Mouse (Mus musculus) forebrain, embryonic 14.5 days (tissue): ENCODE data around the gene Polrmt. TPM values are rescaled to one million over a fixed set of nuclear protein-coding genes. Genes with fewer than 3 reads are reported as not detected.
"Not testable (repeated sequence)": the region's sequence is repeated elsewhere in the genome, so short reads cannot be mapped to it uniquely, and the experiment has no call there.

Experiments used
- ATAC-seq: fragments of 200-750 bp; cut with Nextera tagmentation; 2 replicates; pipeline ENCODE4 v1.8.0; 2017; ENCODE audit warnings: mild to moderate bottlenecking, moderate library complexity
- DNase-seq: peaks from one replicate; pipeline ENCODE4 v3.0.0-alpha.2; 2015; ENCODE audit warnings: low spot score
- H3K27ac ChIP-seq: fragments of 300-500 bp; sonication (generic); 2 replicates; pipeline ENCODE4 v1.5.1; 2014; ENCODE audit warnings: low read depth, mild to moderate bottlenecking, control low read depth, low read length, moderate library complexity
- H3K27me3 ChIP-seq: fragments of 300-500 bp; sonication (generic); replicated peaks from 2 replicates; pipeline ENCODE4 v1.6.1; 2014; ENCODE audit warnings: low read length, control low read depth, mixed read lengths; ENCODE audit not compliant: control insufficient read depth, insufficient read depth
- H3K36me3 ChIP-seq: fragments of 300-500 bp; sonication (generic); 2 replicates; pipeline ENCODE4 v1.6.1; 2014; ENCODE audit warnings: low read length, control low read depth; ENCODE audit not compliant: control insufficient read depth, insufficient read depth
- H3K4me1 ChIP-seq: fragments of 300-500 bp; sonication (generic); 2 replicates; pipeline ENCODE4 v1.6.1; 2014; ENCODE audit warnings: antibody characterized with exemption, low read length, control low read depth; ENCODE audit not compliant: control insufficient read depth, insufficient read depth
- H3K4me2 ChIP-seq: fragments of 300-500 bp; sonication (generic); 2 replicates; pipeline ENCODE4 v1.6.1; 2014; ENCODE audit warnings: mild to moderate bottlenecking, control low read depth, low read length
- H3K4me3 ChIP-seq: fragments of 300-500 bp; sonication (generic); 2 replicates; pipeline ENCODE4 v1.5.1; 2014; ENCODE audit warnings: low read depth, low read length, control low read depth
- H3K9ac ChIP-seq: fragments of 300-500 bp; sonication (generic); 2 replicates; pipeline ENCODE4 v1.6.1; 2014; ENCODE audit warnings: mild to moderate bottlenecking, low read length, control low read depth, moderate library complexity
- H3K9me3 ChIP-seq: fragments of 300-500 bp; sonication (generic); replicated peaks from 2 replicates; pipeline ENCODE4 v1.6.1; 2016; ENCODE audit warnings: low read length, control low read depth, mixed read lengths; ENCODE audit not compliant: control insufficient read depth
- WGBS: fragments of 180-500 bp; shearing (Covaris S2); extraction: QIAGEN DNeasy Blood & Tissue Kit; methylation state at CpG from one replicate; pipeline ENCODE4 v1.1.7; 2014; 5-methylcytosine and 5-hydroxymethylcytosine counted together
- polyA plus RNA-seq: library from polyadenylated mRNA; unstranded; fragments of >200 nt; fragmentation: Nextera tagmentation; extraction: Ambion mirVana; gene quantifications from 2 replicates; pipeline ENCODE4 v1.2.1, GENCODE M21; 2014

The Polrmt gene
- polyA plus RNA-seq, 1 experiment from 2014 or later: 32.1 TPM

DNA sequence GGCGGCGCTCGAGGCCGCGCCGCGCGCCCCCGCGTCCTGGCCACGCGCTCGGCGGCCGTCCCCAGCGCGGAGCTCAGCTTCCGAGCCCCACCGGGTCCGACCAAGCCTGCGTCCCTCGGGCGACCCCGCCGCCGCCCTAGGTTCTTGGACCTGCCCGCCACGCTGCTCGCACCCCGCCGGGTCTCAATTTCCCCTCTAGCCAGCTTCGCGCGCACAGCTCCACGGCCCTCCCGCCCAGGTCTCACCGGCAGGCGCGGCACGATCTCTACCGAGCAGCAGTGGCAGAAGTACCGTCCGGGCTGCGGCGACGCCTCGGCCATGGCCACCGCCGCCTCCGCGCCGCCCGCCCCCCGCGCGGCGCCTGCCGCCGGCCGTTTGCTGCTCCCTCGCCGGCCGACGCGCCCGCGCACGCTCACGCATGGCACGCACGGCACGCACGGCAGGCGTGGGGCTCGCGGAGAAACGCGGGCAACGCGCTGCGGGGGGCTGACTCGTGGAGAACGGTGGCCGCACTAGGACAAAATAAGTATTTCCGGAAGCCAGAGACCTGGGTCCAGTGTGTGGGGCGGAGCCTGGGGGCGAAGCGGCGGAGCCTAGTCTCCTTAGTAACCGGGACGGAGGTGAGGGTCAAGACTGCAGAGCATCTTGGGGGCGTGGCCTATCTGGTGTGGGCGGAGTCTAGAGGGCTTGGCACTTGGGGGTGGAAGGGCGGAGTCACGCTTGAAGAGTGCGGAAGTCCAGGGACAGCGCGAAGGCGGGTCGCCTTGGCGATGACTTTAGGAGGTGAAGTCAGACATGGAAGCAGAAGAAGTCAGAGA lies 20.3 kb upstream of the Polrmt start, which contains the start of gene Rnf126:
TSS of gene Rnf126 (minus strand) at position 445 of the 818 bp plus-strand sequence.
- DNase-seq: peak; percentile 98
- peaks cover 9% of the 10 kb centered on the region for H3K36me3 ChIP-seq
- WGBS: under 1% methylated on average over 74 of the region's 101 CpGs

DNA sequence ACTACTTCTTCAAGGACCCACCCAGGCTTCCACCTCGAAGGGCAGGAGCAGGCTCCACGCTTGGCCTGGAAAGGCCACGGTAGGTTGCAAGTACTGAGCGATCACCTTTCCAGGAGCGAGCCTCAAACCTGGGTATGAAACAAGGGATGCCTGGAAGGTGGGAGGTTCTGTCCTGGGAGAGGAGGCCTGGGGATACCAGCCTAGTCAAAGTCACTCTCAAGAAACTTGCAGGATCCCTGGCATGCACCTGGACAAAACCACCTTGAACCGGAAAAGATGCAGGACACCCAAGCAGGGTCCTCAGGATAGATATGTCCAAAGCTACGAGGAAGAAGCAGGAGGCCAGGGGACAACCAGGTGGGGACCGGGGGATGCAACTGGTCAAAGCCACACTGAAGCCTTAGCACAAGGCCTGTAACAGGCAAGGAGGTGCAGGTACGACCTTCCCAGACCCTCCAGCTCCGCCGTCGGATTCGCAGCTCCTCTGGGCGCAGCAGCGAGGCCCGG lies 19.7 kb upstream of the Polrmt start:
- Histone ChIP-seq H3K4me2 (peak overlapping the region; percentile 80), H3K36me3 (peaks cover 15% of the 10 kb centered on the region), H3K4me1 (peaks cover 14% of the 10 kb centered on the region), H3K9ac (peak overlapping the region; percentile 96), H3K9me3 (no peaks in the 10 kb centered on the region), H3K27ac (peak overlapping the region; percentile 90; the same call in 1 of the 2 replicates), H3K4me3 (peak overlapping the region; percentile 94), H3K27me3 (no peaks in the 10 kb centered on the region)
- DNase-seq: no peak
- 14% methylated on average over 9 of the region's 16 CpGs for WGBS
- no peak for ATAC-seq

More for the DNA sequence above, 20.3 kb upstream of the Polrmt start, which contains the start of gene Rnf126:
- peak within 1 kb of the TSS; percentile 90 for H3K27ac ChIP-seq
- ATAC-seq: peak; percentile 90
- H3K27me3 ChIP-seq: no peaks in the 10 kb centered on the region
- H3K4me1 ChIP-seq: peaks cover 14% of the 10 kb centered on the region
- peak within 1 kb of the TSS; percentile 94 for H3K4me3 ChIP-seq
- H3K9ac ChIP-seq: peak within 1 kb of the TSS; percentile 96
- H3K4me2 ChIP-seq: peak within 1 kb of the TSS; percentile 80
- no peaks in the 10 kb centered on the region for H3K9me3 ChIP-seq

DNA sequence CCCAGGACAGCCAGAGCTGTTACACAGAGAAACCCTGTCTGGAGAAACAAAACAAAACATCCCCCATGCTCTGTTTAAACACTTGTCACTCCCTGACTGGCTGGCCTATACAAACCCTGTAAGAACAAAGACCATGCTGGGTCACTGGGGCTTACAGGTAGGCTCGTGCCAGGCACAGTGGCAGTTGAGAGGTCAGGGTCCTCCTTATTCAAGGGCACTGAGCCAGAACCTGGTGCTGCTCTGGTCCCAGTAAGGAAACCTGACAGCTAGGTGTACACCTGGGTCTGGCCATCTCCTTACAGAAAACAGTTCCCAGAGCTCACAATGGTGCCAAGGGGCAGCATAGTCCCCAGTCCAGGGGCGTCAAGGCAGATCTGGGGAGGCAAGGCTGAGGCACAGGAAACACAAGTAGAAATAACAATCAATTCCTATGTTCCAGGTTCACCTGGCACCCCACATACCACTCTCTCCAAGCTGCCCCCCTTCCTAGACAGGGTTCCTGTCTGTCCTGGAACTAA lies 18.9 kb upstream of the Polrmt start:
- no peaks in the 10 kb centered on the region for H3K9me3 ChIP-seq
- DNase-seq (no peak), ATAC-seq (no peak)
- peaks cover 23% of the 10 kb centered on the region for H3K36me3 ChIP-seq
- H3K27me3 ChIP-seq: no peaks in the 10 kb centered on the region
- H3K27ac ChIP-seq: no peak overlapping the region
- H3K9ac ChIP-seq: peak overlapping the region; percentile 96
- peaks cover 14% of the 10 kb centered on the region for H3K4me1 ChIP-seq
- H3K4me3 ChIP-seq: peak overlapping the region; percentile 94
- peak overlapping the region; percentile 80 for H3K4me2 ChIP-seq
- 71% methylated on average over 2 of the region's 2 CpGs for whole genome bisulfite sequencing

GRCm38 (mm10) chr10:79764234-79764633 lies 17.9 kb upstream of the Polrmt start:
- Histone ChIP-seq H3K9me3 (no peaks in the 10 kb centered on the region), H3K9ac (peak overlapping the region; percentile 14; the same call in 1 of the 2 replicates), H3K27ac (no peak overlapping the region), H3K4me1 (peaks cover 14% of the 10 kb centered on the region), H3K36me3 (peaks cover 27% of the 10 kb centered on the region), H3K27me3 (no peaks in the 10 kb centered on the region), H3K4me2 (no peak overlapping the region), H3K4me3 (no peak overlapping the region)
- WGBS: 85% methylated on average over 7 of the region's 7 CpGs
- DNase-seq (no peak), ATAC-seq (no peak)

DNA sequence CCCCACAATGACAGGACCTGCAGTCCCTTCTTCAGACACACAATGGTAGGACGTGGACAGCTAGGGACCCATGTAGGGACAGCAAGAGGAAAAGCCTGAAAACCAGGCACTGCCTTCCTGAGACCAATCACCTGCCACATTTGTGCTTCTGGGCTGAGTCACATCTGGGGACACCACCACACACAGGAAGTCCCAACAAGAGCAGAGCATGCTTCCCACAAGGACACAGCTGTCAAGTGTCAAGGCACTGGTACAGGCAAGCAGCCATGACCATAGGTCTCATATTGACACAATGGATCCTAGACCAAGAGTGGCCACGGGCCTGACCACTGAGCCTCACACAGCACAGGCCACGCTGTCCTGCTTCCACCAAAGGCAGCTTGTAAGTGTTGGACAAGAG lies 16.5 kb upstream of the Polrmt start:
- Histone ChIP-seq H3K4me2 (no peak overlapping the region), H3K4me1 (peaks cover 11% of the 10 kb centered on the region), H3K9me3 (no peaks in the 10 kb centered on the region), H3K27ac (no peak overlapping the region), H3K36me3 (peaks cover 40% of the 10 kb centered on the region), H3K4me3 (no peak overlapping the region), H3K27me3 (no peaks in the 10 kb centered on the region), H3K9ac (no peak overlapping the region)
- no peak for ATAC-seq
- WGBS: 87% methylated on average over 3 of the region's 3 CpGs
- DNase-seq: no peak

- H3K27ac ChIP-seq: no peak overlapping the region
- no peak overlapping the region for H3K4me2 ChIP-seq
- H3K27me3 ChIP-seq: no peaks in the 10 kb centered on the region
- no peak overlapping the region for H3K4me3 ChIP-seq
- peaks cover 7% of the 10 kb centered on the region for H3K4me1 ChIP-seq
- DNase-seq (no peak), ATAC-seq (no peak)
- 94% methylated on average over 11 of the region's 11 CpGs for WGBS
- peaks cover 59% of the 10 kb centered on the region for H3K36me3 ChIP-seq
- H3K9me3 ChIP-seq: no peaks in the 10 kb centered on the region
- H3K9ac ChIP-seq: no peak overlapping the region
Measured at GRCm38 (mm10) chr10:79760603-79761143, 14.3 kb upstream of the Polrmt start.

DNA sequence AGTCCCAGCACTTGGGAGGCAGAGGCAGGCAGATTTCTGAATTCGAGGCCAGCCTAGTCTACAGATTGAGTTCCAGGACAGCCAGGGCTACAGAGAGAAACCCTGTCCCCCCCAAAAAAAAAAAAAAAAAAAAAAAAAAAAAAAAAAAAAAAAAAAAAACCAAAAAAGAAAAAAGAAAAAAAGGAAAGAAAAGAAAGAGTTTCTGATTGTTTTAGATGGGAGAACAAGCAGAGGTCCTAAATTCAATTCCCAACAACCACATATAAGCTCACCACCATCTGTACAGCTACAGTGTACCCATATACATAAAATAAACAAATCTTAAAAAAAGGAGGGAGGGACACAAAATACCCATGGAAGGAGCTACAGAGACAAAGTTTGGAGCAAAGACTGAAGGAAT lies 13.3 kb upstream of the Polrmt start:
- not testable (repeated sequence) for ATAC-seq, H3K9me3 ChIP-seq, H3K27me3 ChIP-seq, H3K4me1 ChIP-seq, H3K4me2 ChIP-seq, H3K4me3 ChIP-seq, H3K9ac ChIP-seq, DNase-seq, H3K27ac ChIP-seq
- peaks cover 62% of the 10 kb centered on the region for H3K36me3 ChIP-seq
- 78% methylated on average over 1 of the region's 1 CpGs for WGBS

GRCm38 (mm10) chr10:79756660-79757059 lies 10.3 kb upstream of the Polrmt start:
- no peak overlapping the region for H3K4me2 ChIP-seq
- H3K4me1 ChIP-seq: no peaks in the 10 kb centered on the region
- DNase-seq (no peak), ATAC-seq (no peak)
- WGBS: 93% methylated on average over 24 of the region's 24 CpGs
- no peaks in the 10 kb centered on the region for H3K9me3 ChIP-seq
- H3K27me3 ChIP-seq: no peaks in the 10 kb centered on the region
- no peak overlapping the region for H3K4me3 ChIP-seq
- peaks cover 53% of the 10 kb centered on the region for H3K36me3 ChIP-seq
- H3K9ac ChIP-seq: no peak overlapping the region
- no peak overlapping the region for H3K27ac ChIP-seq
